Mouse (Mus musculus) ovary, adult 2 months (tissue): Measurements from ENCODE around the gene Rhob. TPM values are rescaled to one million over a fixed set of nuclear protein-coding genes. Genes with fewer than 3 reads are reported as not detected.

Experiments
- polyA plus RNA-seq: library from polyadenylated mRNA; depleted of rRNA; stranded (reverse); fragments of >200 nt; gene quantifications from 2 replicates; pipeline ENCODE4 v1.2.3, GENCODE M21; 2012; rRNA removed

Rhob gene
- 439 and 540 TPM in 2 replicates for polyA plus RNA-seq

GRCm38 (mm10) chr12:8499871-8500596 is at the start of gene Rhob:
Gene Rhob (minus strand): TSS chr12:8500009.

Other genes with a start within 250 kb of the Rhob start
- gene Gdf7, start 198.1 kb downstream of the Rhob start, polyA plus RNA-seq = 8.3 and 23.2 TPM in 2 replicates
- 29.9 and 31.3 TPM in 2 replicates for gene Hs1bp3, start 186.6 kb downstream of the Rhob start, polyA plus RNA-seq
- 0.17 and 0.38 TPM in 2 replicates for gene Slc7a15, start 99.1 kb upstream of the Rhob start, polyA plus RNA-seq
- 55.8 and 77.2 TPM in 2 replicates for gene Pum2, start 174.1 kb upstream of the Rhob start, polyA plus RNA-seq